Mouse (Mus musculus): ENCODE data around the gene Usp29. TPM values are rescaled to one million over a fixed set of nuclear protein-coding genes. Genes with fewer than 3 reads are reported as not detected.
"Not testable (repeated sequence)": the region's sequence is repeated elsewhere in the genome, so short reads cannot be mapped to it uniquely, and the experiment has no call there.

Gene Usp29
- total RNA-seq, 2 experiments from 2014 or later, result 1.8 to 2.0 TPM

DNA sequence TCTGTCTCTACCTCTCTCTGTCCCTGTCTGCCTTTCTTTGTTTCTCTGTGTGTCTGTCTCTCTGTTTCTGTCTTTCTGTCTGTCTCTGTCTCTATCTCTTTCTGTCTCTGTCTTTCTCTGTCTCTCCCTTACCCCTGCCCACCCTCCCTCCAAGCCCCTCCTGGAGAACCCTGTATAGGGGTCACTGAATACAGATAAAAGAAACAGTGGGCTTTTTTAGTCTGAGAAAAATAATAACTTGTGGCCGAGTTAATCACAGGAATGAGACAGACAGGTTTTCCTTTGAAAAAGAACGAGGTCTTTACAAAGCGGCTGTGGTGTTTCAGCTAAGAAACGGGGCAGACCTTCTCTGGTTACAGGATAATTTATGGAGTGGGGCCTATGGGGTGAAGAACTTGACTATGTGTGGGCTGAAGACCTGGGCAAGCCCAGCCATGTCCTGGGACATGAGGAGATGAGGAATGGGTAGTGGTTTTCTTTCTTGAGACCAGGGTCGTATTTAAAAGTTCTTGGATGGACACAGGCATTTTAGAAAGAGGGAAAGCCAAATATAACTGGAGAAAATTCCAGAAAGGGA is 128.4 kb downstream of the Usp29 start:
- intact Hi-C loops (cut with DNase I; ENCODE audit: low total_unique reads), result no loop called here
- DNase-seq, result no peak

DNA sequence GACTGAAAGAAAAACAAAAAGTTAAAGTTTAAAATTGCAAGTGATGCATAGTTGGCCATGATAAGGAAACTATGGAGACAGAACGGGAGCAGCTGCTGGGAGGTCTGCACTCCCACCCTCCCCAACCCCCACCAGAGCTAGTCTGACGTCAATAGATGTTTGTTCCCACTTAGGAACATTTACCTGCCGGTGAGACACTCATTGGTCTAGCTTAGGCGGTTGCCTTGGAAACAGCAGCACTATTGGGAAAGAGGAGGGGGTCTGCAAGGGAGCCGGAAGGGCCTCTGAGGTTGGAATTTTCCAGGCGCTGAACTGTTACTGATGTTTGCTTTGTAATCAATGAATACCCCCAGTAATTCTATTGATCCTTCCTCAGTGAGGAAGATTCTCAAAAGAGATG is 130.3 kb downstream of the Usp29 start:
- DNase-seq, result no peak
- intact Hi-C loops (cut with DNase I; ENCODE audit: low total_unique reads), result no loop called here

DNA sequence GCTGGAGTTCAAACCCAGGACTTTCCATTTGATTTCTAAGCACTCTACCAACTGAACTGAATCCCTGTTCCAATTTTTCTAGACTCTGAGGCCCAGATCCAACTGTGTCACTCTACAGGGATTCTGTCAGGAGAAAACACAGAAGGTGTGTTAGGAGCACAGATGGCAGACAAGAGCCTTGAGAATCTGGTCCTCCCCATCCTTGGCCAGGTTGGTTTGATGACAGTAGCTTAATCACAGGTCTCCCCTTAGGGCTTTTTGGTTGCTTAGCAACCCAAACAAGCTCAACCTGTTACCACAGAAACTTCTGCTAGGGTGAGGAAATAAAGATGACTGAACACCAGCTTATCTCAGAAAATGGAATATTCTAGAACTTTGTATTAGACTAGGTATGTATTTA is 136.0 kb downstream of the Usp29 start:
- intact Hi-C loops (cut with DNase I; ENCODE audit: low total_unique reads), result no loop called here
- DNase-seq, result no peak

DNA sequence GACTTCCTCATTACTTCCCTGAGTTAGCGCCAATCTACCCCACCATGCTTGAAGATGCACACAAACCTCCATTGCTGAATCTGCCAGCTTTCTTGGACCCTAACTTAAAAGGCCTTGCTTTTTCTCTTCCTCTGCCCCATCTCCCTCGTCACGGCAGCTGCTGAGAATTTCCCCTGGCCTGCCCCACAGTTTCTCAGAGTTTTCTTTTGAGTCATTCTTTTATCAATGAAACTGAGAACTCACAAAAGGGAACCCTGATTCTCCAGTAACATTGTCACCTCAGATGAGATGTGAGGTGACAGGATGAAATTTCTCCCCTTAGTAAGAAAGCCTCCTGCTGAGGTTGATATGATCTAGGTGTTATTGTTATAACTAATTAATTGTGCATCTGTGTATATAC is 138.5 kb downstream of the Usp29 start:
- intact Hi-C loops (cut with DNase I; ENCODE audit: low total_unique reads), result no loop called here
- DNase-seq, result no peak

DNA sequence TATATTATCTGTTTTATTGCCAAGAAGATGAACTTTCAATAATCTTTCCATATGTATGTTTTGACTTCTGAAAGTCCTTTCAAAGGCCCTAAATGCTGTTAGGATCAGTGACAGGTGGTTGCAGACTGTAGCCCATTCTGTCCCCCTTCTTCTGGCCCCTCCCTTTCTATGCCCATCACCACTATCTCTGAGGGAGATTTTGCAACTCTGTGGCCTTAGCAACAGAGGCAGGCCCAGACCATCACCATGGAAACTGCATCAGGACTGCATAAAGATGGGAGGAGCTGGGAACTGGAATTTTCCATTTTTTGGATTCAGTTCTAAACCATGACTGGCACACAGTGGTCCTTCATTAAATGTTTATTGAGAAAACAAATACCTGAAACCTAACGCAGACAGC is 139.2 kb downstream of the Usp29 start:
- intact Hi-C loops (cut with DNase I; ENCODE audit: low total_unique reads), result no loop called here

DNA sequence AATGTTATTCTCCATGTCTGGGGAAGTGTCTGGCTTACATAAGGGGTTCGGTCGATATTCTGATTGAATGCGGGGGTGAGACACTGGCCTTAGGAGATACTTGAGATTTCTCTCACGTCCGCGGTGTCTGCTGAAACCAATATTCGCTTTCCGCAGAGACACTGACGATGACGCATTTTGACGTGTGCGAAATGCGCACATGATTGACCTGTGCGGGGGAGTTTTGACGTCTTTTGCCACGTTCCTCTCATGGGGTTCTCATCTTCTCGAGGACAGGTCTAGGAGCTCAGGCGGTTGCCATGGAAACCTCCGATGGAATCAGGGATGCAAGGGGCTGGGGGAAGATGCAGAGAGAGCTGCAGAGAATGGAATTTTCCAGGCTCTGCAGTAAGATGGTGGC is 144.1 kb downstream of the Usp29 start:
- intact Hi-C loops (cut with DNase I; ENCODE audit: low total_unique reads), result no loop called here

More for the DNA sequence above, 139.2 kb downstream of the Usp29 start:
- no peak for DNase-seq

DNA sequence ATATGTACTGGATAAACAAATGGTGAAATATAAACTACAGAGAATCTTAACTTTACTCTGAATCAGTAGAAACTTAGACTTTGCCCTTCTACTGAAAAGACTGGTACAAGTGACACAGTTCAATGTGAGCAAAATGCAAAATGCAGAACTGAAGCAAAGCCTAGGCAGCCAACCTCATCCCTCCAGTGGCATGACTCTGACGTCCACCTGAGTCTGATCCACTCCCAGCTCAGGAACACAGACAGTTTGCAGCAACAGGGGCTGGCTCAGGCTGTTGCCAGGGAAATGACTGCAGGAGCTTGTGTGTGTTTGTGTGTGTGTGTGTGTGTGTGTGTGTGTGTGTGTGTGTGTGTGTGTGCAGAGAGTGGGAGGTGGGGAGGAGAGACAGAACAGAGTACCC is 147.8 kb downstream of the Usp29 start:
- intact Hi-C loops (cut with DNase I; ENCODE audit: low total_unique reads), result no loop called here
- no peak for DNase-seq

More for the DNA sequence above, 144.1 kb downstream of the Usp29 start:
- DNase-seq, result no peak

DNA sequence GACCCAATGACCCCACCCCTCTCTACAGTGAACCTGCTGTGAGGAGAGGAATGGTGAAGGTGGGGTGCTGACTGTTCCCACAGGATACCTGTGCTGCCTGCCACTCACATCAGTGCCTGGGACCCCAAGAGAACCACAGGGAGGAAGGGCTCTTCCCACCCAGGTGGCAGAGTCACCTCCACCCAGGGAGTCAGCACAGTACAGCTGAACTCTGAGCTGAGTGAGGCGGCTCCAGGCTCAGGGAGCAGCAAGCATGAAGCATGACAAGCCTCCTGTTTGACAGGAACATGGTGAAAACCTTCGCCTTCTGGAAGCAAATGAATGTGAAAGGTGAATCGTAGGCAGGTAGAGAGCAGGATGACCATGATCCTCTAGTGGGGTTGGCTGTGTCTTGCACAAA is 148.5 kb downstream of the Usp29 start:
- intact Hi-C loops (cut with DNase I; ENCODE audit: low total_unique reads); DNase-seq: not testable (repeated sequence)

DNA sequence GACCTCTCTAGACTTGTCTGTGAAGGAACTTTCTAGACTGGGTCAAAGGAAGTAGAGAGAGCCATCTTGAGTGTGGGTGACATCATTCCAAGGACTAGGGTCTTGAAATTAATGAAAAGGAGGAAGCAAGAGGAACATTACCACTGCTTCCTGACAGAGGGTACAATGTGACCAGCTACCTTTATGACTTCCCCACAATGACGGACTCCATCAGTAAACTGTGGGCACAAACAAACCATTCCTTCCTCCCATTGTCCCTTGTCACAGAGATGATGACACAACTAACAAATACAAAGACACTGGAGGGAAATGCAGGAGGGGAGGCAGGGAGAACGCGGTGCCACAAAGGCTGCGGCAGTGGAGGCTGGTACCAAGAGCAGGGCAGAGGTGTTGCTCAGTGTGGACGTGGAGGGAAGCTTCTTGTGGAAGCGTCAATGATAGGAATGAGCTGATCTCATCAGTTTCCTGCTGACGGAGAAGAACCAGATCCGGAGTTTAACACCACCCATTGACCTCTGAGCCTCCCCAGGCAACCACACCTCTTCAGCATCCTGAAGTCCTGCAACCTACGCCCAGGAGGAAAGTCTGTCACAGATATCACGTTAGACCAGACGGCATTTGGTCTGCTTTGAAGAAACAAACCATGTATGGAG is 149.3 kb downstream of the Usp29 start:
- no peak for DNase-seq
- intact Hi-C loops (cut with DNase I; ENCODE audit: low total_unique reads), result no loop called here

DNA sequence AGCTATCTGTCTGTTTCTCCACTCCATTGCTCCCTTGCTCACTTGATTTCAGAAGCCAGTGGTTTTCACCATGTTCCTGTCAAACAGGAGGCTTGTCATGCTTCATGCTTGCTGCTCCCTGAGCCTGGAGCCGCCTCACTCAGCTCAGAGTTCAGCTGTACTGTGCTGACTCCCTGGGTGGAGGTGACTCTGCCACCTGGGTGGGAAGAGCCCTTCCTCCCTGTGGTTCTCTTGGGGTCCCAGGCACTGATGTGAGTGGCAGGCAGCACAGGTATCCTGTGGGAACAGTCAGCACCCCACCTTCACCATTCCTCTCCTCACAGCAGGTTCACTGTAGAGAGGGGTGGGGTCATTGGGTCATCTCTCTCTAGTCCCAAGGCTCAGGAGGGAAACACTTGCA is 150.5 kb downstream of the Usp29 start:
- DNase-seq; intact Hi-C loops (cut with DNase I; ENCODE audit: low total_unique reads): not testable (repeated sequence)

DNA sequence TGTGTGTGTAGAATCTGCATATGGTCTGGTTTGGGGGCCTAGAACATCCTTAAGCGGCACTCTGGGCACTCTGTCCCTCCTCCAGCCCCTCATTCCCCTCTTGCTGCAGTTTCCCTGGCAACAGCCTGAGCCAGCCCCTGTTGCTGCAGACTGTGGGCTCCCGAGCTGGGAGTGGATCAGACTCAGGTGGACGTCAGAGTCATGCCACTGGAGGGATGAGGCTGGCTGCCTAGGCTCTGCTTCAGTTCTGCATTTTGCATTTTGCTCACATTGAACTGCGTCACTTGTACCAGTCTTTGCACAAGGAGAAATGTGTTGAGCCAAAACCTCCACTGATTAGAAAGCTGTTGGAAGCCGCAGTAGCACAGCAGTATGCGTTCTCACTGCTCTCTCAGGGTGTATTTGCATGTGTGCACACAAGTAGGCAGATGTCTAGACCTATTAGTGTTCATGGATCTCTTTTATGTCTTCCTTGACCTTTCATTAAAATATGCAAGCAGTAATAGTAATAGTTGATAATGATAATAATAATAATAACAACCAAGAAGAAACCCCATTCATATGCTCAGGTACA is 151.2 kb downstream of the Usp29 start:
- intact Hi-C loops (cut with DNase I; ENCODE audit: low total_unique reads), result no loop called here
- DNase-seq, result no peak

DNA sequence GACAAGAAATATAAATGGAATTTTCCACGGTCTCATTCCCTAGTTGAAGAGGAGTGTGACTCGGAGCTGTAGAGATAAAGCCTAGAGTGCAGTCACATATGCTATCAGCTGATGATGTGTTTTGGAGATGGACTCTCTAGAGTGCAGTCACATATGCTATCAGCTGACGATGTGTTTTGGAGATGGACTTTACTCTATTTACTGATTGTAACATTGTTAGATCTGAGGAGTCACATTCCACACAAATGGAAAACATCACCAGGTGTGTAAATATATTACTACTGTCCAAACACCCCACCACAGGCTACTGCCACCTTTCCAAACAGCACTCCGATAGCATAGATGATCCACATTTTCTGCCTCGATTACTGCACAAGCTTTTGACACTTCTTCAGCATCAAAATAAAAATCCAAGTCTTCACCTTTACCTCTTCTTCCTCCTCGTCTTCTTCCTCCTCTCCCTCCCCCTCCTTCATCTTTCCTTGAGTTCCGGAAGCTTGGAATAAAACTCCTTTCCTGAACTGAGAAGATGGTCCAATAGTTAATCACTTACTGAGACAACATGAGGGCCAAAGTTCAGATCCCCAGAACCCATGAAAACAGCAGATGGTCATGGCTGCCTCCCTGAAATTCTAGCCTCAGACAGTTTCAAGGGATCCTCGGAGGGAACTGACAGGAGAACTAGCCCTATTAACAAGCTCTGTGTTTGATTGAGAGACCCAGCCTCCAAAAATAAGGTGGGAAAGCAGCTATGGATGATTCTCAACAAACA is 153.2 kb downstream of the Usp29 start:
- intact Hi-C loops (cut with DNase I; ENCODE audit: low total_unique reads), result no loop called here
- DNase-seq, result no peak

DNA sequence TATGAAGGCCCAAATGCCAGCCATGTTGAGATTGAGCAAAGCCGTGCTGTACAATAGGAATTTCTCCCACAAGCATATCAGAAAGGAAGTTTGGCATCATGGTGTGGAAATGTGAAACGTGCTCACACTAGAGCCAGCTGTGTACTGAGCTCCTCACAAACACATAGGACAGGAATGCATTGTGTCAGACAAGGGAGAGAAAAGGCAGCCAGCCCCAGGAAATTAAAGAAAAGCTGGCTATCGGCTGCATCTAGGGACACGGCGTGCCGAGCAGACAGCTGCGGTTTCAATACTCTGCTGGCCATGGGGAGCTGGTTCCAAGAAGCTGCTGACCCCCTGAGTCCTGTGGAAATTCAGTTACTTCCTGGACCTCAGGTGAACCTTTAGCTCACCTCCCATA is 155.0 kb downstream of the Usp29 start:
- DNase-seq, result peak; percentile 49
- intact Hi-C loops (cut with DNase I; ENCODE audit: low total_unique reads), result no loop called here

DNA sequence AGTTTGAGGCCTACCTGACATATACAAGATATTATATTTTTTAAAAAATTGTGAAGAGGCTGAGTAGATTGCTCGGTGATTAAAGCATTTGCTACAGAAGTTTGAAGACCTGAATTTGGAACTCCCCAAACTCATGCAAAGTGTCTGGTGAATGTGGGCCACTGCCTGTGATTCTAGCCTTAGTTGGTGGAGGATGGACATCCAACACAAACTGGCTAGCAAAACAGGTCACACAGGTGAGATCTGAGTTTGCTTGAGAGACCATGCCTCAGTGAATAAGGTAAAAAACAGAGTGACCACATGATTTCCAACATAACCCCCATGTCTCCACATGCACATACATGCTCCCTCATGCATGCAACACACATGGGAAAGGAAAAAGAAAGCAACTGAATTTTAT is 156.5 kb downstream of the Usp29 start:
- no peak for DNase-seq
- intact Hi-C loops (cut with DNase I; ENCODE audit: low total_unique reads), result no loop called here

DNA sequence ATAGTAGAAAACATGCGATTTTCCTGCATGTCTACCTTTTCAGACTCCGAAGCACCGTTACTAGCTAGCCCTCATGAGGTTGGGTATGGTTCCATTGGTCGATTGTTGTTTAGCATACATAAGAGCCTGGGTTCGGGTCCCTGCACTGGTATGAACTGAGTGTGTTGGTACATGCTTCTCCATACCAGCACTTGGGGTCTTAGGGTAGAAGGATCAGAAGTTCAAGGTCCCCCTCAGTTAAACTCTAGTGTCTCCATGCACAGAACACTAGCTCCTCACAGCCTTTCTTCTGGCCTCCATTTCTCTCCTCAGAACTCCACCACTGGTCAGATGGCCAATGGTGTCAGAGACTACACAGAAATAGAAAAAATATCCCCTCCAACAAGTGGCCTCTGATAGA is 159.5 kb downstream of the Usp29 start:
- no peak for DNase-seq
- intact Hi-C loops (cut with DNase I; ENCODE audit: low total_unique reads), result no loop called here

DNA sequence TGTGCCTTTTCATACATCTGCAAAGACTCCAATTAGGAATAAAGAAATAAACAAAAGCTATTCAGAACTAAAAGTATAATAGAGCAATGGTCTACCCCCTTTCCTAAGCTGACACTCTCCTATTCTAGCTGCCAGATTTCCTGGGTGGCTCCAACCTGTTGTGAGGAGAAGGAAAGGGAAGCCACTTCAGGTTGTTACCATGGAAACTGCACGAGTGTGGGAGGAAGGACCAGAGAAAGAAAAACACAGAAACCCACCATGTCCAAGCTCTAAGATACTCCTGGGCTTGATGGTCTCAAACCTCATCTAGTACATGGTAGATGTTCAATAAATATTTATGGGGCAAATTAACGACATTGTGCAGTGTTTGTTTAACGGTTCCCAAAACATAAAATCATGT is 160.8 kb downstream of the Usp29 start:
- DNase-seq, result no peak
- intact Hi-C loops (cut with DNase I; ENCODE audit: low total_unique reads), result no loop called here

DNA sequence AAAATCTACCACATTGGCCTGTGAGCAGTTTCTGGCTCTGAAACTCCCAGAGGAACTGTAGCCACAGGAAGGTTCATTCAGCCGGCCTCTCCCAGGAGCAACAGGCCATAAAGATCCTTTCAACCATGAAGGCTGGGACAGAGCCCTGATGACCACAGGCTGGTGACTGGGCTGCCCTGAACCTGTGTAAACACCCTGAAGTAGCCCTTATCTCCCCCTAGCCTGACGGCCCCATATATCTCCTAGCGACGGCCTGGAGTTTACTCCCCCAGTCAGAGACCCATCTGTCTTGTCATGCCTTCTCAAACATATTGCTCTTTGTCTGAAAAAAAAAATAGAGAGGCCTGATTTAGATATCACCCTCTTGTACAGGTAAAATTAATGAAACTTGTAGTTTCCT is 166.6 kb downstream of the Usp29 start:
- intact Hi-C loops (cut with DNase I; ENCODE audit: low total_unique reads), result not testable (repeated sequence)

DNA sequence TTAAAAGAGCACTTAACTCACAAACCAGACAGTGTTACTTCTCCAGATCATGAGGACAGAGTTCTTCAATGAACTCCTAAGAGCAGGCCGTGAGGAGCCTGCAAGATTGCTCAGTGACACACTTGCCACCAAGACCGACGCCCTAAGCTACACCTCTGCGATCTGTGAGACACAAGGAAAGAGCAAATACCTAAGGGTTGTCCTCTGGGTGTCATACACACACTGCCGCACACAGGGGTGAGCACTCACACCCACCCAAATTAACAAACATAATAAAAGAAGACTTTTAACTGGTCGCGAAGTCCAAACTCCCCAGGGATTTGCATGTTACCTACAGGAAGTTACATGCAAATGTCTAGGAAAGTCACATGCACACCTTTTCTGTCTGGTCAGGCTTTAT is 170.3 kb downstream of the Usp29 start:
- intact Hi-C loops (cut with DNase I; ENCODE audit: low total_unique reads), result no loop called here
- DNase-seq, result no peak

More for the DNA sequence above, 166.6 kb downstream of the Usp29 start:
- not testable (repeated sequence) for DNase-seq

DNA sequence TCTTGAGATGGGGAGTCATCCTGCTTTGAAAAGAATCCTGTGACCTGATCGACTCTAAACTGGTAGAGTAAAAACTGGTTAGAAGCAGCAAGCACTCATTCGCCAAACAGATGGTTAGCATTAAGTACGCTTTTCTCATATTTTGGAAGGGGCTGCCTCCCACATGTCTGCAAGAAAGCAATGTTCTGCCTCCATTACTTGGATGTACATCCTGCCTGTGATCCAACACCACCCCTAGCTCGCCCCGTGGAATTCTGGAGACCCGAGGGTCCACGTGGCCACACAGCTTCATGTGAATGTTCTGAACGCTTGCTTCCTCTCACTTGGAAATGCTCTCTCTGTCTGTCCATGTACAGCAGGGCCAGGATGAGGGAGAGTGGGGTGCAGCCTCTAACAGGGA is 173.1 kb downstream of the Usp29 start:
- intact Hi-C loops (cut with DNase I; ENCODE audit: low total_unique reads), result no loop called here
- DNase-seq, result no peak

DNA sequence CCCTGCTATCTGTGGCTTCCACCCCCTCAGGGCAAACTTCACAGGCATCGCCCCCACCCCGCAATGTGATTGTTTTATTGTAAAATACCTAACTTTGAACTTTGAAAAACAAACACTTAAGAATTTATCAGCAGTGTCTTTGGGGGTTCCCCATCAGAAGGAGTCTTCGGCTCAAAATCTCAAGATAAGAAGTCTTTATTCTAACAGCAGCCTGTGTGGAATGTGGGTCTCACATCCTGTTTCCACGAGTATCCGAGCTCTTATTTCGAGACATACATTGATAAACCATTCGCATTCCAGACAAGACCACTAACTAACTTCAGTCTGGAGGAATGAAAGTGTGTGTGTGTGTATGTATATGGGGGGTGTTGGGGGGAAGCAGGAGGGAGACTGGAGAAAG is 180.1 kb downstream of the Usp29 start:
- intact Hi-C loops (cut with DNase I; ENCODE audit: low total_unique reads), result loop anchor here (10.0 kb wide), 1 partner anchor 546 kb away; the partner anchor contains the start of gene Zfp78
- no peak for DNase-seq
